Mouse (Mus musculus) lung, postnatal 25 days (tissue): ENCODE measurements around the gene Podxl2.

ENCODE experiments used
- DNase-seq: peaks from one replicate; pipeline ENCODE4 v3.0.0; 2022; ENCODE audit warnings: low spot score

The Podxl2 gene

GRCm38 (mm10) chr6:88874868-88875508 lies at the start of gene Podxl2:
Gene Podxl2 (minus strand): TSS chr6:88875044.
- peak; percentile 43 for DNase-seq

GRCm38 (mm10) chr6:88918802-88919201 lies 44.0 kb upstream of the Podxl2 start:
- no peak for DNase-seq

- no peak for DNase-seq
Measured at GRCm38 (mm10) chr6:88916153-88916552, 41.3 kb upstream of the Podxl2 start.

GRCm38 (mm10) chr6:88915510-88915909 lies 40.7 kb upstream of the Podxl2 start:
- DNase-seq: no peak

GRCm38 (mm10) chr6:88914799-88915198 lies 40.0 kb upstream of the Podxl2 start:
- no peak for DNase-seq

- DNase-seq: no peak
Measured at GRCm38 (mm10) chr6:88913440-88913839, 38.6 kb upstream of the Podxl2 start.

- no peak for DNase-seq
Measured at GRCm38 (mm10) chr6:88913022-88913421, 38.2 kb upstream of the Podxl2 start.

GRCm38 (mm10) chr6:88909151-88909550 lies 34.3 kb upstream of the Podxl2 start:
- no peak for DNase-seq

- DNase-seq: peak; percentile 82
Measured at GRCm38 (mm10) chr6:88906369-88907108, 31.7 kb upstream of the Podxl2 start.

GRCm38 (mm10) chr6:88905042-88905441 lies 30.2 kb upstream of the Podxl2 start:
- no peak for DNase-seq

- DNase-seq: no peak
Measured at GRCm38 (mm10) chr6:88904456-88904974, 29.7 kb upstream of the Podxl2 start.

- DNase-seq: no peak
Measured at GRCm38 (mm10) chr6:88903708-88904107, 28.9 kb upstream of the Podxl2 start.

- DNase-seq: peak; percentile 98
Measured at GRCm38 (mm10) chr6:88901947-88902820, 27.3 kb upstream of the Podxl2 start, which contains the start of gene Tpra1. Gene Tpra1 (plus strand): TSS chr6:88902251.

- peak; percentile 53 for DNase-seq
Measured at GRCm38 (mm10) chr6:88901471-88901870, 26.6 kb upstream of the Podxl2 start.

GRCm38 (mm10) chr6:88899628-88900027 lies 24.8 kb upstream of the Podxl2 start:
- no peak for DNase-seq

- DNase-seq: no peak
Measured at GRCm38 (mm10) chr6:88899086-88899485, 24.2 kb upstream of the Podxl2 start.

- DNase-seq: peak; percentile 96
Measured at GRCm38 (mm10) chr6:88898534-88899048, 23.7 kb upstream of the Podxl2 start, which contains the start of gene Mcm2. Gene Mcm2 (minus strand): TSS chr6:88898780.

GRCm38 (mm10) chr6:88897246-88897645 lies 22.4 kb upstream of the Podxl2 start:
- DNase-seq: no peak

- DNase-seq: no peak
Measured at GRCm38 (mm10) chr6:88895943-88896342, 21.1 kb upstream of the Podxl2 start.

- peak; percentile 36 for DNase-seq
Measured at GRCm38 (mm10) chr6:88893559-88893958, 18.7 kb upstream of the Podxl2 start.

GRCm38 (mm10) chr6:88890832-88891231 lies 16.0 kb upstream of the Podxl2 start:
- no peak for DNase-seq
